Mouse (Mus musculus): ENCODE results near the gene Serpina3j. TPM values are rescaled to one million over a fixed set of nuclear protein-coding genes. Genes with fewer than 3 reads are reported as not detected.

The Serpina3j gene
- polyA plus RNA-seq (2015; fragmentation: Nextera tagmentation; extraction: Ambion mirVana), result not detected in 2 replicates

GRCm38 (mm10) chr12:104314253-104314652 is at the start of gene Serpina3j:
Serpina3j (plus strand) TSS chr12:104314553.
- no peaks in the 10 kb centered on the region for H3K27me3 ChIP-seq (replicated peaks; ENCODE audit: control insufficient read depth, insufficient read depth, low read length)
- H3K9ac ChIP-seq (ENCODE audit: low read depth, low read length), result no peak within 1 kb of the TSS
- no peak within 1 kb of the TSS for H3K4me3 ChIP-seq (ENCODE audit: low read length)
- no peaks in the 10 kb centered on the region for H3K36me3 ChIP-seq (ENCODE audit: control insufficient read depth, insufficient read depth, low read length)
- WGBS, result 86% methylated on average over 1 of the region's 1 CpGs
- H3K4me2 ChIP-seq (ENCODE audit: low read length), result no peak within 1 kb of the TSS
- H3K4me1 ChIP-seq (ENCODE audit: control insufficient read depth, insufficient read depth, low read depth, low read length), result no peaks in the 10 kb centered on the region
- H3K27ac ChIP-seq (ENCODE audit: low read depth, low read length), result no peak within 1 kb of the TSS
- peaks cover 4% of the 10 kb centered on the region; the same call in 1 of the 2 replicates for H3K9me3 ChIP-seq (ENCODE audit: control insufficient read depth, low read length)
- no peak for ATAC-seq

DNA sequence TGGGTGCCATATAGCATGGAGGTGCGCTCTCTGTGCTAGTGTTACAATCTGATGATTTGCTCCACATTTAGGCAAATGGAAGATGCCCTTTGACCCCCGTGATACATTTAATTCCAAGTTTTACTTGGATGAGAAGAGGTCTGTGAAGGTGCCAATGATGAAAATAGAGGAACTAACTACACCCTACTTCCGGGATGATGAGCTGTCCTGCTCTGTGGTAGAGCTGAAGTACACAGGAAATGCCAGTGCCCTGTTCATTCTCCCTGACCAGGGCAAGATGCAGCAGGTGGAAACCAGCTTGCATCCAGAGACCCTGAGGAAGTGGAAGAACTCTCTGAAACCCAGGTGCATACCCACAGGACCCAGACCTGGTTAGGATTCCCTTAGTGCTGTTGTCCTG is 48.0 kb upstream of the Serpina3j start:
- H3K27ac ChIP-seq (ENCODE audit: low read depth, low read length), result no peak overlapping the region
- no peak overlapping the region for H3K9ac ChIP-seq (ENCODE audit: low read depth, low read length)
- WGBS, result 85% methylated on average over 3 of the region's 3 CpGs
- H3K4me2 ChIP-seq (ENCODE audit: low read length), result no peak overlapping the region
- no peaks in the 10 kb centered on the region for H3K36me3 ChIP-seq (ENCODE audit: control insufficient read depth, insufficient read depth, low read length)
- H3K9me3 ChIP-seq (ENCODE audit: control insufficient read depth, low read length), result no peaks in the 10 kb centered on the region
- H3K4me1 ChIP-seq (ENCODE audit: control insufficient read depth, insufficient read depth, low read depth, low read length), result no peaks in the 10 kb centered on the region
- no peaks in the 10 kb centered on the region for H3K27me3 ChIP-seq (replicated peaks; ENCODE audit: control insufficient read depth, insufficient read depth, low read length)
- no peak for ATAC-seq
- no peak overlapping the region for H3K4me3 ChIP-seq (ENCODE audit: low read length)

GRCm38 (mm10) chr12:104278216-104279055 is 35.9 kb upstream of the Serpina3j start:
- ATAC-seq, result no peak
- WGBS, result 74% methylated on average over 18 of the region's 18 CpGs
- Histone ChIP-seq H3K36me3 (ENCODE audit: control insufficient read depth, insufficient read depth, low read length) (no peaks in the 10 kb centered on the region), H3K4me3 (ENCODE audit: low read length) (no peak overlapping the region), H3K4me1 (ENCODE audit: control insufficient read depth, insufficient read depth, low read depth, low read length) (no peaks in the 10 kb centered on the region), H3K27ac (ENCODE audit: low read depth, low read length) (no peak overlapping the region), H3K9me3 (ENCODE audit: control insufficient read depth, low read length) (no peaks in the 10 kb centered on the region), H3K27me3 (replicated peaks; ENCODE audit: control insufficient read depth, insufficient read depth, low read length) (no peaks in the 10 kb centered on the region), H3K9ac (ENCODE audit: low read depth, low read length) (no peak overlapping the region), H3K4me2 (ENCODE audit: low read length) (no peak overlapping the region)

DNA sequence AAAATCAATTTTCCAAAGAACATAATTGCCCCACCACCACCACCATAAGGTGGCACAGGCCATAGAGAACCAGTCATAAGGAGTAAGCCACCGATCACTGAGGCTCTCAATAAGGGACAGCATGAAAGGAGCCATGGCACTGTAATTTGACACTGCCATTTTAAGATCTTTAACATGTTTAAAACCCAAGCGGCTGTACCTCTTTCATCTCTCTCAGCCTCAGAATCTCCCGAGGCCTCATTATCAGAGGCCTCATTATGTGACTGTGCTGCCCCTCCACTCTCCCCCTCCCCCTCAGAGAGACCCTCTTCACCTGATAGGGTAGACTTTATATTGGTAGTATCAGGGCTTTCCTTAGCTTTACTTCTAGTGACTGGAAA is 35.3 kb upstream of the Serpina3j start:
- Histone ChIP-seq H3K4me3 (ENCODE audit: low read length) (no peak overlapping the region), H3K27ac (ENCODE audit: low read depth, low read length) (no peak overlapping the region), H3K9ac (ENCODE audit: low read depth, low read length) (no peak overlapping the region), H3K9me3 (ENCODE audit: control insufficient read depth, low read length) (no peaks in the 10 kb centered on the region), H3K4me1 (ENCODE audit: control insufficient read depth, insufficient read depth, low read depth, low read length) (no peaks in the 10 kb centered on the region), H3K36me3 (ENCODE audit: control insufficient read depth, insufficient read depth, low read length) (no peaks in the 10 kb centered on the region), H3K4me2 (ENCODE audit: low read length) (no peak overlapping the region), H3K27me3 (replicated peaks; ENCODE audit: control insufficient read depth, insufficient read depth, low read length) (no peaks in the 10 kb centered on the region)
- WGBS, result 17% methylated on average over 3 of the region's 3 CpGs
- ATAC-seq, result no peak

GRCm38 (mm10) chr12:104283380-104283779 is 31.0 kb upstream of the Serpina3j start:
- WGBS, result 94% methylated on average over 11 of the region's 11 CpGs
- H3K4me2 ChIP-seq (ENCODE audit: low read length), result no peak overlapping the region
- H3K4me3 ChIP-seq (ENCODE audit: low read length), result no peak overlapping the region
- H3K36me3 ChIP-seq (ENCODE audit: control insufficient read depth, insufficient read depth, low read length), result no peaks in the 10 kb centered on the region
- H3K27ac ChIP-seq (ENCODE audit: low read depth, low read length), result no peak overlapping the region
- no peak for ATAC-seq
- no peak overlapping the region for H3K9ac ChIP-seq (ENCODE audit: low read depth, low read length)
- H3K27me3 ChIP-seq (replicated peaks; ENCODE audit: control insufficient read depth, insufficient read depth, low read length), result no peaks in the 10 kb centered on the region
- H3K9me3 ChIP-seq (ENCODE audit: control insufficient read depth, low read length), result no peaks in the 10 kb centered on the region
- no peaks in the 10 kb centered on the region for H3K4me1 ChIP-seq (ENCODE audit: control insufficient read depth, insufficient read depth, low read depth, low read length)

DNA sequence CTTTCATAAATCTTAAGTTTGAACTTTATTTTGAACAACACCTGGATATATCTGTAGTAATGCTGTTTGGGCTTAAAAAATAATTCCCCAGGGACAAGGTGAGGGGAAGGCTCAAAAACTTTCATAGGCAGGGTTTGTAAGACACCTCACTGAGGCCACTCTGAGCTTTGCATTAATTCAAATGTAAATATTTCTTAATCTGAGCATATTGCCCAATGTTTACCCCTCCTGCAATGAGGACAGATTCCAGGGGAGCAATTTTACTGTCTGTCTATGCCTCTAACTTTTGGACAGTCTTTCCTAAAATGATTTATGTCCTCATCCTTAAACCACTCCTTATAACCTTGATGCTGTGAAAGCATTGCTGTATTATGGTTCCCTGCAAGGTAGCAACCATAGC is 26.0 kb upstream of the Serpina3j start:
- ATAC-seq, result no peak
- Histone ChIP-seq H3K9ac (ENCODE audit: low read depth, low read length) (no peak overlapping the region), H3K27ac (ENCODE audit: low read depth, low read length) (no peak overlapping the region), H3K4me3 (ENCODE audit: low read length) (no peak overlapping the region), H3K27me3 (replicated peaks; ENCODE audit: control insufficient read depth, insufficient read depth, low read length) (no peaks in the 10 kb centered on the region), H3K36me3 (ENCODE audit: control insufficient read depth, insufficient read depth, low read length) (no peaks in the 10 kb centered on the region), H3K4me1 (ENCODE audit: control insufficient read depth, insufficient read depth, low read depth, low read length) (no peaks in the 10 kb centered on the region), H3K4me2 (ENCODE audit: low read length) (no peak overlapping the region), H3K9me3 (ENCODE audit: control insufficient read depth, low read length) (no peaks in the 10 kb centered on the region)

- Histone ChIP-seq H3K4me2 (ENCODE audit: low read length) (no peak overlapping the region), H3K27ac (ENCODE audit: low read depth, low read length) (no peak overlapping the region), H3K27me3 (replicated peaks; ENCODE audit: control insufficient read depth, insufficient read depth, low read length) (no peaks in the 10 kb centered on the region), H3K4me1 (ENCODE audit: control insufficient read depth, insufficient read depth, low read depth, low read length) (no peaks in the 10 kb centered on the region), H3K4me3 (ENCODE audit: low read length) (no peak overlapping the region), H3K9ac (ENCODE audit: low read depth, low read length) (no peak overlapping the region), H3K36me3 (ENCODE audit: control insufficient read depth, insufficient read depth, low read length) (no peaks in the 10 kb centered on the region), H3K9me3 (ENCODE audit: control insufficient read depth, low read length) (no peaks in the 10 kb centered on the region)
- WGBS, result 53% methylated on average over 4 of the region's 4 CpGs
- ATAC-seq, result no peak
Observed at GRCm38 (mm10) chr12:104289872-104290271, 24.5 kb upstream of the Serpina3j start.

DNA sequence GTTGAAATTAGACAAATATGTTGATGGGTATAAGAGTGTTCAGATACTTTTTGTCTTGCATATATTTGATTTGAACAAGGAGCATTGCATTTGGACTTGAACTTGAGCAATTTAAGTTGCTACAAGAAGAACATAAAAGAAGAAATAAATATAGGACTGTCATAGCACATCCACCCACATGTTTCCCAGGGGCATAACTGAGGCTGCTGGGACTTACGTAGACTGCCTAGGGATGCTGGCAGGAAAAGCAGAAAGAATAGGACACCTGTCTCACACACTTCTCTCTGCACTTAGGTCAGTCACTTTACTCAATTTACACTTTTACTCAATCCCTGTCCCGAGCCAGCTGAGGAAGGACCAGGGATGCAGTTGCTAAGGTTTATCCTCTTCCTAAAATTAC is 20.4 kb upstream of the Serpina3j start:
- 88% methylated on average over 2 of the region's 2 CpGs for WGBS
- H3K4me3 ChIP-seq (ENCODE audit: low read length), result no peak overlapping the region
- no peak for ATAC-seq

DNA sequence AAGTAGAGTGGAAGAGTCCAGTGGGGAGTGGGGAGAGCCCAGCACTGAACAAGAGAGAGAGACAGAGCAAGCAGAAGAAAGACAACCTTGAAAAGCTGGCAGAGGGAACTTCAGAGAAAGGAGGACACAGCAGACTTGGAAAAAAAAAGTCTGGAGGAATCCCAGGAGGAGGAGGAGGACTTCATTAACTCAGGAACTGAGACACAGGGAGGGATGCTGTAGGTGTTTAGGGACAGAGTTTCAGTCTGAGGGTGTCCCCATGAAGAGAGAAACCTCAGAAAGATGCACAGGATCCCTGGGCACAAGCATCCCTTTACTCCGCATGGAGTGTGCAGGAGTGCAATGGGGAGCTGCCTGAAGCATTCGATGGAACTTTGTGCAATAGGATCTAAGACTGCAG is 16.3 kb upstream of the Serpina3j start:
- 87% methylated on average over 2 of the region's 2 CpGs for WGBS
- H3K36me3 ChIP-seq (ENCODE audit: control insufficient read depth, insufficient read depth, low read length), result no peaks in the 10 kb centered on the region
- H3K27ac ChIP-seq (ENCODE audit: low read depth, low read length), result no peak overlapping the region
- H3K9me3 ChIP-seq (ENCODE audit: control insufficient read depth, low read length), result no peaks in the 10 kb centered on the region
- H3K4me2 ChIP-seq (ENCODE audit: low read length), result no peak overlapping the region
- no peaks in the 10 kb centered on the region for H3K27me3 ChIP-seq (replicated peaks; ENCODE audit: control insufficient read depth, insufficient read depth, low read length)
- no peak overlapping the region for H3K9ac ChIP-seq (ENCODE audit: low read depth, low read length)
- H3K4me3 ChIP-seq (ENCODE audit: low read length), result no peak overlapping the region
- ATAC-seq, result no peak
- H3K4me1 ChIP-seq (ENCODE audit: control insufficient read depth, insufficient read depth, low read depth, low read length), result no peaks in the 10 kb centered on the region

More for the DNA sequence above, 20.4 kb upstream of the Serpina3j start:
- no peak overlapping the region for H3K9ac ChIP-seq (ENCODE audit: low read depth, low read length)
- no peaks in the 10 kb centered on the region for H3K27me3 ChIP-seq (replicated peaks; ENCODE audit: control insufficient read depth, insufficient read depth, low read length)
- H3K9me3 ChIP-seq (ENCODE audit: control insufficient read depth, low read length), result no peaks in the 10 kb centered on the region
- no peak overlapping the region for H3K27ac ChIP-seq (ENCODE audit: low read depth, low read length)
- no peaks in the 10 kb centered on the region for H3K4me1 ChIP-seq (ENCODE audit: control insufficient read depth, insufficient read depth, low read depth, low read length)
- H3K4me2 ChIP-seq (ENCODE audit: low read length), result no peak overlapping the region
- no peaks in the 10 kb centered on the region for H3K36me3 ChIP-seq (ENCODE audit: control insufficient read depth, insufficient read depth, low read length)
